Mouse (Mus musculus) spleen, adult 2 months (tissue): ENCODE data around the gene Ddx6.

ENCODE experiments used
- CTCF ChIP-seq: fragments of 200-500 bp; IDR thresholded peaks from 2 replicates; pipeline ENCODE4 v1.5.1; 2011; ENCODE audit warnings: mild to moderate bottlenecking, inconsistent platforms; ENCODE audit not compliant: insufficient read depth, insufficient read length, insufficient replicate concordance; ENCODE audit errors: extremely low read depth
- POLR2A ChIP-seq: fragments of 200-500 bp; IDR thresholded peaks from 2 replicates; pipeline ENCODE4 v1.6.1; 2011; ENCODE audit warnings: low read depth, low read length, inconsistent platforms

- no peak for TF ChIP-seq CTCF
- no peak for TF ChIP-seq POLR2A
Observed at GRCm38 (mm10) chr9:44602766-44603165, 1.9 kb upstream of the Ddx6 start.
